Mouse (Mus musculus): Measurements from ENCODE around the gene Rgs9bp. TPM values are rescaled to one million over a fixed set of nuclear protein-coding genes. Genes with fewer than 3 reads are reported as not detected.

Gene Rgs9bp
- polyA plus RNA-seq, 1 experiment from 2014 or later: 0.11 TPM

GRCm38 (mm10) chr7:35590731-35591191, 5.4 kb upstream of the Rgs9bp start:
- Histone ChIP-seq H3K27ac (no peak overlapping the region), H3K9me3 (replicated peaks; ENCODE audit: low read length) (no peaks in the 10 kb centered on the region), H3K27me3 (ENCODE audit: insufficient read depth, low read length) (no peaks in the 10 kb centered on the region), H3K36me3 (ENCODE audit: insufficient read depth, low read length) (0 out of 2 replicates have a peak, but pooled peaks cover 6% of the 10 kb centered on the region), H3K4me3 (replicated peaks; ENCODE audit: low read depth, low read length) (no peak overlapping the region), H3K4me1 (replicated peaks; ENCODE audit: insufficient read depth, low read length) (no peaks in the 10 kb centered on the region), H3K4me2 (ENCODE audit: low read length) (no peak overlapping the region), H3K9ac (ENCODE audit: low read depth, low read length) (no peak overlapping the region)
- DNase-seq (ENCODE audit: low spot score) (peak; percentile 60), ATAC-seq (replicated peaks; ENCODE audit: low FRiP score, low read depth) (no peak)
- WGBS: 81% methylated on average over 10 of the region's 10 CpGs
- no peak for TF ChIP-seq CTCF (IDR thresholded peaks at IDR 0.05; ENCODE audit: low read depth)

GRCm38 (mm10) chr7:35589485-35589884, 4.1 kb upstream of the Rgs9bp start:
- H3K27ac ChIP-seq: no peak overlapping the region
- peaks cover 6% of the 10 kb centered on the region; the same call in 1 of the 2 replicates for H3K27me3 ChIP-seq (ENCODE audit: insufficient read depth, low read length)
- H3K9me3 ChIP-seq (replicated peaks; ENCODE audit: low read length): no peaks in the 10 kb centered on the region
- 75% methylated on average over 7 of the region's 7 CpGs for WGBS
- no peak overlapping the region for H3K4me3 ChIP-seq (replicated peaks; ENCODE audit: low read depth, low read length)
- TF ChIP-seq CTCF (IDR thresholded peaks at IDR 0.05; ENCODE audit: low read depth): no peak
- 0 out of 2 replicates have a peak, but pooled peaks cover 2% of the 10 kb centered on the region for H3K4me1 ChIP-seq (replicated peaks; ENCODE audit: insufficient read depth, low read length)
- no peak overlapping the region for H3K9ac ChIP-seq (ENCODE audit: low read depth, low read length)
- no peak overlapping the region for H3K4me2 ChIP-seq (ENCODE audit: low read length)
- H3K36me3 ChIP-seq (ENCODE audit: insufficient read depth, low read length): 0 out of 2 replicates have a peak, but pooled peaks cover 6% of the 10 kb centered on the region
- DNase-seq (ENCODE audit: low spot score) (no peak), ATAC-seq (replicated peaks; ENCODE audit: low FRiP score, low read depth) (no peak)

GRCm38 (mm10) chr7:35588680-35589428, 3.5 kb upstream of the Rgs9bp start:
- H3K4me2 ChIP-seq (ENCODE audit: low read length): no peak overlapping the region
- no peaks in the 10 kb centered on the region for H3K9me3 ChIP-seq (replicated peaks; ENCODE audit: low read length)
- WGBS: 82% methylated on average over 9 of the region's 9 CpGs
- ATAC-seq (replicated peaks; ENCODE audit: low FRiP score, low read depth) (no peak), DNase-seq (ENCODE audit: low spot score) (no peak)
- 0 out of 2 replicates have a peak, but pooled peaks cover 4% of the 10 kb centered on the region for H3K4me1 ChIP-seq (replicated peaks; ENCODE audit: insufficient read depth, low read length)
- no peak overlapping the region for H3K27ac ChIP-seq
- peaks cover 12% of the 10 kb centered on the region; the same call in 1 of the 2 replicates for H3K27me3 ChIP-seq (ENCODE audit: insufficient read depth, low read length)
- H3K9ac ChIP-seq (ENCODE audit: low read depth, low read length): no peak overlapping the region
- no peak for TF ChIP-seq CTCF (IDR thresholded peaks at IDR 0.05; ENCODE audit: low read depth)
- 0 out of 2 replicates have a peak, but pooled peaks cover 6% of the 10 kb centered on the region for H3K36me3 ChIP-seq (ENCODE audit: insufficient read depth, low read length)
- no peak overlapping the region for H3K4me3 ChIP-seq (replicated peaks; ENCODE audit: low read depth, low read length)

- Histone ChIP-seq H3K4me2 (ENCODE audit: low read length) (no peak overlapping the region), H3K27me3 (ENCODE audit: insufficient read depth, low read length) (peaks cover 23% of the 10 kb centered on the region), H3K36me3 (ENCODE audit: insufficient read depth, low read length) (no peaks in the 10 kb centered on the region), H3K27ac (no peak overlapping the region), H3K9me3 (replicated peaks; ENCODE audit: low read length) (no peaks in the 10 kb centered on the region), H3K9ac (ENCODE audit: low read depth, low read length) (no peak overlapping the region), H3K4me1 (replicated peaks; ENCODE audit: insufficient read depth, low read length) (0 out of 2 replicates have a peak, but pooled peaks cover 4% of the 10 kb centered on the region), H3K4me3 (replicated peaks; ENCODE audit: low read depth, low read length) (no peak overlapping the region)
- ATAC-seq (replicated peaks; ENCODE audit: low FRiP score, low read depth) (no peak), DNase-seq (ENCODE audit: low spot score) (no peak)
- WGBS: 69% methylated on average over 5 of the region's 5 CpGs
- TF ChIP-seq CTCF (IDR thresholded peaks at IDR 0.05; ENCODE audit: low read depth): no peak
Measured at GRCm38 (mm10) chr7:35587728-35588127, 2.3 kb upstream of the Rgs9bp start.

GRCm38 (mm10) chr7:35586906-35587445, 1.6 kb upstream of the Rgs9bp start:
- H3K27me3 ChIP-seq (ENCODE audit: insufficient read depth, low read length): peaks cover 26% of the 10 kb centered on the region
- H3K27ac ChIP-seq: no peak overlapping the region
- no peak for ATAC-seq (replicated peaks; ENCODE audit: low FRiP score, low read depth)
- H3K9me3 ChIP-seq (replicated peaks; ENCODE audit: low read length): no peaks in the 10 kb centered on the region
- peak overlapping the region; percentile 52 for H3K9ac ChIP-seq (ENCODE audit: low read depth, low read length)
- peak overlapping the region; percentile 72 for H3K4me3 ChIP-seq (replicated peaks; ENCODE audit: low read depth, low read length)
- no peak for DNase-seq (ENCODE audit: low spot score)
- TF ChIP-seq CTCF (IDR thresholded peaks at IDR 0.05; ENCODE audit: low read depth): no peak
- 22% methylated on average over 15 of the region's 15 CpGs for WGBS
- no peaks in the 10 kb centered on the region for H3K36me3 ChIP-seq (ENCODE audit: insufficient read depth, low read length)
- 0 out of 2 replicates have a peak, but pooled peaks cover 4% of the 10 kb centered on the region for H3K4me1 ChIP-seq (replicated peaks; ENCODE audit: insufficient read depth, low read length)
- H3K4me2 ChIP-seq (ENCODE audit: low read length): peak overlapping the region; percentile 88

GRCm38 (mm10) chr7:35586055-35586905, 898 bp upstream of the Rgs9bp start, which contains the start of gene Ankrd27:
Gene Ankrd27, plus strand, starts transcription at chr7:35586244.
- 1% methylated on average over 49 of the region's 49 CpGs for WGBS
- ATAC-seq (replicated peaks; ENCODE audit: low FRiP score, low read depth) (peak; percentile 98), DNase-seq (ENCODE audit: low spot score) (peak; percentile 99)
- H3K36me3 ChIP-seq (ENCODE audit: insufficient read depth, low read length): no peaks in the 10 kb centered on the region
- H3K4me3 ChIP-seq (replicated peaks; ENCODE audit: low read depth, low read length): peak within 1 kb of the TSS; percentile 72
- no peak for TF ChIP-seq CTCF (IDR thresholded peaks at IDR 0.05; ENCODE audit: low read depth)
- H3K9me3 ChIP-seq (replicated peaks; ENCODE audit: low read length): no peaks in the 10 kb centered on the region
- 0 out of 2 replicates have a peak within 1 kb of the TSS, but pooled peaks have one; percentile 32 for H3K27ac ChIP-seq
- H3K9ac ChIP-seq (ENCODE audit: low read depth, low read length): peak within 1 kb of the TSS; percentile 52
- peaks cover 26% of the 10 kb centered on the region for H3K27me3 ChIP-seq (ENCODE audit: insufficient read depth, low read length)
- peak within 1 kb of the TSS; percentile 88 for H3K4me2 ChIP-seq (ENCODE audit: low read length)
- 0 out of 2 replicates have a peak, but pooled peaks cover 4% of the 10 kb centered on the region for H3K4me1 ChIP-seq (replicated peaks; ENCODE audit: insufficient read depth, low read length)
